Mouse (Mus musculus) regulatory T cell (primary cell): ENCODE results near the gene Svs3b.
"Not testable (repeated sequence)": the region's sequence is repeated elsewhere in the genome, so short reads cannot be mapped to it uniquely, and the experiment has no call there.

Experiments
- in situ Hi-C: fragments of 300-600 bp; cut with MboI, MseI; formaldehyde crosslinking; loops from one replicate; pipeline ENCODE4 v1.15.1; 2025; ENCODE audit warnings: high pct_unique_total_duplicates

Svs3b gene

DNA sequence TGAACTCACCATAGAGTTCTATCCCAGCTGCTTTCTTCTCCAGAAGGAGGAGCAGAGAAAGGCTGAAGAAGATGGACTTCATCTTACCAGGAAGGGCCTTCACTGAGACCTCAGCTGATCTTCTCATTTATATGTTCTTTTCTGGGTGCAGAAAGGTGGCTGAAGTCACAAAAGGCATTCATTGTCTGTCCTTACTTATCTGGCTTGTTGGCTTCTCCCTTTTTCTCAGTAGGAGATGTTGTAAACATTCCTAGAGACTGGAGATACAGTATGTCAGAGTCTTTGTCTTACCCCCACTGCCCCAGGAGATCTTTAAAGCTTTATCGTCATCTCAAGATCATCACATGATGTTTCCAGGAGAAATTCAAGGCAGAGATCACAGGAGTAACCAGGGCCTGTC lies at the start of gene Svs3b:
Gene Svs3b (minus strand): TSS at position 101 of the 400 bp plus-strand sequence.
- in situ Hi-C loops = not testable (repeated sequence)

DNA sequence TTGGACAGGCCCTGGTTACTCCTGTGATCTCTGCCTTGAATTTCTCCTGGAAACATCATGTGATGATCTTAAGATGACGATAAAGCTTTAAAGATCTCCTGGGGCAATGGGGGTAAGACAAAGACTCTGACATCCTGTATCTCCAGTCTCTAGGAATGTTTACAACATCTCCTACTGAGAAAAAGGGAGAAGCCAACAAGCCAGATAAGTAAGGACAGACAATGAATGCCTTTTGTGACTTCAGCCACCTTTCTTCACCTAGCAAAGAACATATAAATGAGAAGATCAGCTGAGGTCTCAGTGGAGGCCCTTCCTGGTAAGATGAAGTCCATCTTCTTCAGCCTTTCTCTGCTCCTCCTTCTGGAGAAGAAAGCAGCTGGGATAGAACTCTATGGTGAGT lies 32.5 kb upstream of the Svs3b start, which contains the start of gene Svs3a:
Gene Svs3a (plus strand): TSS at position 301 of the 400 bp plus-strand sequence.
- in situ Hi-C loops = loop anchor here (10.0 kb wide), 1 partner anchor 1836 kb away; no protein-coding TSS in a partner anchor

DNA sequence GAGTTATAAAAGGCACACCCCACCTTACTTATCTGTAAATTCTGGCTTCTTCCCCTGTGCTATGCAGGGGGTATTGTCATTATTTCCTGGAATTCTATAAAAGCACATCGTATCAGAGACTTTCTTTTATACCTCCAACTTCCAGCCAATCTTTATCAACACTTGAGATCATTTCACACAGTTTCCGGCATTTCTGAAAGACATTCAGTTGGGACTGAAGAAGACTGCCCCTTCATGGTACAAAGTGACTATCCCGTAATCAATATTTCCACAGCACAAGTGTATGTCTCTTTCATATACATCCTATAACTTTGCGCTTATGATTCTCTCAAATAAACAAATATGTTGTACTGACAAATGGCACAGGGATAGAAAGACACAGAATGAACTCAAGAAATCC lies 21.9 kb upstream of the Svs3b start, which contains the start of gene Svs4:
Gene Svs4 (minus strand): TSS at position 101 of the 400 bp plus-strand sequence.
- in situ Hi-C loops = no loop called here

DNA sequence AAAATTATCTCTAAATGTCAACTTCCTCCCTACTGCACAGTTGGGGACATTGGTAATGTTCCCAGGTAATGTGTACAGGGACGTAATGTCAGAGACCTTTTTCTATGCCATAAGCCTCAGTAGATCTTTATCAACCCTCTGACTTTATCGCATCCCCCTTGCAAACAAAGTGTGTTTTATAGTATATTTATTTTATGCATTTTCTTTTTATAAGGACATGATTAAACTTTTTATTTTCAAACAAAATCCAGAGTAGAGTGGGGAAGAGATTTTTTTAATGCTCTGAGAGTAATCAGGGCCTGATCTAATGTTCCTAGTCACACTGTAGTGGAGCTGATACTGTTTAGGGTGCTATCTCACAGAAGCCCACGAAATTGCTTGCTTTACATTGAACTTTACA lies 18.1 kb downstream of the Svs3b start, which contains the start of gene Svs2:
Gene Svs2 (minus strand): TSS at position 101 of the 400 bp plus-strand sequence.
- in situ Hi-C loops = no loop called here

DNA sequence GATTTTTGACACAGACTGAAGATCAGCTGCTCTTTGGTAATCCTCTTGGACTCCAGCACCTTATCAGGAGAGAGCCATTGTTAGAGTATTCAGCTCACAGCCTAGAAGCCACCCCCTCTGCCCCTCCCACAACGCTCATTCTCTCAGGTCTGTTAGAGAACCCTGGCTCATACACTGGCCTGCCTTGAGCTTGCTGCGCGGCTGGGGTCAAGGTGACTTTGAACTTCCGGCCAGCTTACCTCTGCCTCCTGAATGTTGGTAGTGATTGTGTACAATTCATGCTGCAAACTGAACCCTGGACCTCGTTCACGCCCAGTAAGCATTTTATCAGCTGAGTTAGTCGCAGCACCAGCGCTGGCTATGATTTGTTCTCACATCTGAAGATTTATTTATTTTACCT lies 23.8 kb downstream of the Svs3b start:
- in situ Hi-C loops = no loop called here

DNA sequence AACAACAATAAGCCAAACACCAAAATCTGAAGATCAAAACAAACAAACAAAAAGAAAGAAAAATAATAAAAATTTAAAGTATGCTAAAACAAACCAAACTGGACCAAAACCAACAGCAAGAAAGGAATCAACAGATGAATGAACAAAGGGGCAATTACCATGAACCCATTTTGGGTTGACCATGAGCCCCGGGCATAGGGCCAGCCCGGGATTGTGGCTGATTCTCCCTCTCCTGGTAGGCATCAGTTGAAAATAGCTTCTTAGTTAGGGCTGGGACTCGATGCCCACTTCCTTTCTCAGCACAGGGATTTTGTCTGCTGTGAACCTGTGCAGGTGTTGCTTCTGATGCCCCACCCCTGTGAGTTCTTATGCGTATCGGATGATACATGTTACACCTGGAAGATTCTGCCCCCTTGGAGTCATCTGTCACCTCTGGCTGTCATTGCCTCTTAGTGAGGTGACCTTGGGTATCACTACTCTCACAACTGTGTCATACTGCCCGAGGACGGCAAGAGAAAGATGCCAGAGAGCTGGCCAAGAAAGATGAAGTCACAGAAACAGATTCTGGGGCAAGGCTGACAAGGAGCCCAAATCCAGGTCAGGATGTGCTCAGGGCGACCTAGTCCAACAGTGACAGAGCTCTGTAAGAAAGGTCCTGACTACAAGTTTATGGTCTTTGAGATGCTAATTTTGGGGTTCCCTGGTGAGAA lies 27.9 kb downstream of the Svs3b start:
- in situ Hi-C loops = no loop called here

DNA sequence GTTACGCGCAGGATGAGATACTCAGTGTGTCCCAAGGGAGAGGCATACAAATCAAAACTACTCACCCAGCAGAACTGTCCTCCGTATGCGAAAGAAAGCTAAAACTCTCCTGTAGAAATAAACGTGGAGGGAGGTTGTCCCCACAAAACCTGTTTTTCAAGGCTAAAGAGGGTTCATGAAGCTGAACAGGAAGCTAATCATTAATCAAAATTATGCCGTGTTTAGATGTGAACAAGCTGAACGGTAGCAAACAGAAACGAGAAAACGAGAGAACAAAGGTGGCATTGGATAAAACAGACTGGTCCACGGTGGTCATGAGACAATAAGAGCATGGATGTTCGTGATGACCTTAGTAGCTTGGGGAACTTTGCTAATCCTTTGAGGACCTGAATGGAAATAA lies 34.9 kb downstream of the Svs3b start, which contains the start of gene Wfdc15b:
Gene Wfdc15b (minus strand): TSS at position 139 of the 400 bp plus-strand sequence.
- in situ Hi-C loops = no loop called here

DNA sequence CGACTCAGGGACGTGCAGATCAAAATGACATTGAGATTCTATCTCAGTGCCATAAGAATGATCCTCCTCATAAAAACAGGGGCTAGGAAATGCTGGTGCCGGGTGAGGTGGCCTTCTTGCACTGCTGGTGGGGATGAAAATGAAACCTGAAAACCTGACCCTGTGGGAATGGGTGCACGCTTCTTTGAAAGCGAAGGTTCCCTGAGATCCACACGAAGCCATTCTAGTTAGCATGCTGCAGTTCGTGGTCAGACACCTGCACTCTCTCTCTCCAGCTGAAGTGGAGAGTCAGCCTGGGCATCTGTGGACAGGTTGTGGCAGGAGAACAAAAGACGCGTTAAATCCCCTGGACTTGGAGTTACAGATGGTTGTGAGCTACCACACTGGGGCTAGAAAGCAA lies 37.1 kb downstream of the Svs3b start:
- in situ Hi-C loops = no loop called here

DNA sequence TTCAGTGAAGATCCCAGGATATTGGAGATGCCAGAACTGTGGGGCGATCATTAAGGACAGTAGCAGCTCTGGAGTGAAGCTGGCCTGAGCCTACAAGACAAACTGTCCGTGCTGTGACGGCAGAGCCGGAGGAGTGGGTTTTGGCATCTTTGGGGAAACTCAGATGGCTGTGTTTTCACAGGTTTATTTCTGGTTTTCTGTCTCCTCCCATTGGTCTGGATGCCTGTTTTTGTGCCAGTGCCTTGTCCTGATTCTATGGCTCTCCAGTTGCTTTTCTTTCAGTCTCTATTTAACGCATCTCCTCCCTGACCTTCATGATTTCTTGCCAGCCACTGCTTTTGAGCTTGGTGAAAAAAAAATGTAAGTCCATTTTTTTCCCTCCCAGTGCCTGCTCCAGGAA lies 43.7 kb downstream of the Svs3b start:
- in situ Hi-C loops = no loop called here

DNA sequence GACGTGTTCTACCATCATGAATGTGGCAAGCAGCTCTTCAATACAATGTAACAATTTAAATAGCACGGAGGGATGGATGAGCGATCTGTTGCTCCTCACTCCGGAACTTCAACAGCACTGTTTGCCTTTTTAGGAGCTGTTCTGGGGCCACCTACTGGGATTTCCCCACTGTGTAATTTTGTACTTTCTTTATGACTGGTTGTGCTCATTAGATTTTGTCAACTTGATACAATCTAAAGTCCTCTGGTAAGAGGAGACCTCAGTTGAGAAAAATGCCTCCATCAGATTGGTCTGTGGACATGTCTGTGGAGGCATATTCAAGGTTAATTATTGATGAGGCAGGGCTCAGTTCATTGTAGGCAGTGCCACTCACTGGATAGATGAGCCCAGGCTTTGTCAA lies 45.5 kb downstream of the Svs3b start:
- in situ Hi-C loops = no loop called here

DNA sequence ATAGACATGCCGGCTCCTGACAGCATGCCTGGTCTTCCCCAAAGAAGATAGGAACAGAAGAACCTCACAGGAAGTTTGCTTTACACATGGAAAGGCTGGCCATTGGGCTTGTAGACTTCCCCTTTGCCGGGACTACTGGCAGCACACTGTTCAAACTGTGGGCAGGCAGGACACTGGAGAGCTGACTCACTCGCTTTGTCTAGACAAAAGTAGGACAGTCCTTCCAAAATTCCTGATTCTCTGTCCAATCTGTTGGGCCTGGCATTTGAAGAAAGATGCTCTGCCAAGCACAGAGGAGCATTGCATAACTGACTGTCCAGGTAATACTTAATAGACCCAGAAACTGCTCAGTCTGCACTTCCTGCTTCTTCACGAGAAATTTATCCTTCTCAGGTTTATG lies 49.8 kb downstream of the Svs3b start:
- in situ Hi-C loops = no loop called here

DNA sequence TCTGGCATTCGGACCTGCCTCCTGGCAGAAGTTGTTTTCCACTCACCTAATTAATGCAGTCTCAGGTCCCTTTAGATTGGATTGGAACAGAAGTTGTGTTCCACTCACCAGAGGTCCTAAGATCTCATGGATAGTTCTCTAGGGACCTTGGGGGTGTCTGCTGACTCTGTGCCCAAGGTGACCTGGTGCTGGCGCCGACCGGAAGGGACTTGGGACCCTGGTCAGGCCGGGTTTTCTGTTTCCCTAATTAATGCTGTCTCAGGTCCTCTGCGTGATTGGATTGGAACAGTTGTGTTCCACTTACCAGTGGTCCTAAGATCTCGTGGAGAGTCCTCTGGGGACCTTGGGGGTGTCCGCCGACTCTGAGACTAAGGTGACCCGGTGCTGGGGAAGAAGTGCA lies 50.4 kb downstream of the Svs3b start:
- in situ Hi-C loops = not testable (repeated sequence)
